Comparison of ENCODE assay signal across 10 mouse cellular contexts in genomic region chrX:8017142-8017541, GRCm38 (mm10). TPM values are rescaled to one million over a fixed set of nuclear protein-coding genes. Genes with fewer than 3 reads are reported as not detected.
DNase-seq lines count a peak whose midpoint lies in the region; ATAC-seq and TF ChIP-seq lines count a peak whose summit lies in the region.
"Had no signal": no experiment of that assay in that cellular context is flagged by ENCODE, and none has a peak within 500 bp of the region (broad histone marks: within the 10 kb centered on the region; RNA-seq: fewer than 3 reads in every experiment).

No protein-coding gene starts in this region.

- no peak overlapping the region for H3K4me2 ChIP-seq in midbrain, embryonic 14.5 days (ENCODE audit: low read length)

- H3K36me3 ChIP-seq in heart, adult 2 months (ENCODE audit: control insufficient read depth, insufficient read depth, low read length), result no peaks in the 10 kb centered on the region
- no peaks in the 10 kb centered on the region for H3K36me3 ChIP-seq in midbrain, embryonic 14.5 days (ENCODE audit: control insufficient read depth, insufficient read depth, low read length)

- H3K9me3 ChIP-seq in midbrain, embryonic 14.5 days (ENCODE audit: control insufficient read depth, low read length), result no peaks in the 10 kb centered on the region

- peak; percentile 85 for TF ChIP-seq CTCF in heart, adult 2 months (IDR thresholded peaks at IDR 0.05)

- TF ChIP-seq POLR2A in heart, adult 2 months (IDR thresholded peaks at IDR 0.05; ENCODE audit: insufficient read depth, low read depth, low read length), result no peak

- peak; percentile 41 for ATAC-seq in inflammation-experienced regulatory T-cells, adult 6 months
- no peak for ATAC-seq in midbrain, embryonic 14.5 days (ENCODE audit: low FRiP score, low TSS enrichment)
- no peak for ATAC-seq in activated CD4-positive, CD25-positive, alpha-beta regulatory T cell, adult 4 months

- 9% methylated on average over 5 of the region's 5 CpGs for WGBS in heart, adult 2 months
- WGBS in midbrain, embryonic 14.5 days, result 13% methylated on average over 5 of the region's 5 CpGs

- H3K79me2 ChIP-seq in heart, adult 2 months (replicated peaks; ENCODE audit: control insufficient read depth, insufficient read depth, low read length), result no peaks in the 10 kb centered on the region

- intact Hi-C loops in heart, adult 2 months (cut with DNase I), result loop anchor here (1.0 to 5.0 kb wide), 2 partner anchors 102 to 165 kb away; no protein-coding TSS in a partner anchor
- intact Hi-C loops in heart, postnatal 25 days (cut with DNase I), result loop anchor here (2.0 kb wide), 2 partner anchors 100 to 162 kb away; no protein-coding TSS in a partner anchor

- no peak overlapping the region for H3K9ac ChIP-seq in heart, adult 2 months (ENCODE audit: low read depth, low read length)
- no peak overlapping the region for H3K9ac ChIP-seq in midbrain, embryonic 14.5 days (replicated peaks; ENCODE audit: low read length)

- no peak overlapping the region for H3K4me3 ChIP-seq in heart, adult 2 months
- H3K4me3 ChIP-seq in midbrain, embryonic 14.5 days (replicated peaks; ENCODE audit: low read depth, low read length), result no peak overlapping the region
- H3K4me3 ChIP-seq: erythroblast, embryonic 14.5 days had no signal

- no peak overlapping the region for H3K27ac ChIP-seq in heart, adult 2 months
- no peak overlapping the region for H3K27ac ChIP-seq in midbrain, embryonic 14.5 days (replicated peaks; ENCODE audit: low read depth, low read length)

- peak; percentile 16 to 28 for DNase-seq in heart, adult 2 months
- DNase-seq in heart, postnatal 25 days (ENCODE audit: low spot score), result no peak
- peak; percentile 12 for DNase-seq in urinary bladder, postnatal 25 days (ENCODE audit: low spot score)
- DNase-seq in urinary bladder, postnatal 4 days (ENCODE audit: low spot score in 2 of 2), result no peak
- peak; percentile 40 to 60 for DNase-seq in cerebellum, adult 18-20 months
- peak; percentile 81 for DNase-seq in midbrain, embryonic 14.5 days

- no peaks in the 10 kb centered on the region for H3K27me3 ChIP-seq in heart, adult 2 months (ENCODE audit: control insufficient read depth, insufficient read depth, low read length)
- no peaks in the 10 kb centered on the region for H3K27me3 ChIP-seq in midbrain, embryonic 14.5 days (ENCODE audit: control insufficient read depth, insufficient read depth, low read length)

- TF ChIP-seq EP300 in heart, adult 2 months (IDR thresholded peaks at IDR 0.05; ENCODE audit: insufficient read depth, low read depth, low read length), result no peak

- H3K4me1 ChIP-seq in heart, adult 2 months (ENCODE audit: control insufficient read depth, insufficient read depth, low read length), result no peaks in the 10 kb centered on the region
- no peaks in the 10 kb centered on the region for H3K4me1 ChIP-seq in midbrain, embryonic 14.5 days (ENCODE audit: control insufficient read depth, insufficient read depth, low read length)

RNA-seq across cellular contexts. Expression of gene Glod5, which starts 1.1 kb away (rescaled TPM):
- total RNA-seq in heart, adult 2 months (2021), result not detected
- not detected in 2 replicates for polyA plus RNA-seq in heart, adult 2 months (2012; rRNA removed)
- total RNA-seq in heart, postnatal 25 days (2021), result not detected
- not detected for polyA plus RNA-seq in inflammation-experienced regulatory T-cells, adult 6 months (2017; shearing (Covaris generic))
- not detected in 2 replicates for polyA plus RNA-seq in midbrain, embryonic 14.5 days (2014; fragmentation: Nextera tagmentation; extraction: Ambion mirVana)
- not detected for polyA plus RNA-seq in activated CD4-positive, CD25-positive, alpha-beta regulatory T cell, adult 4 months (2017; shearing (Covaris generic))
- polyA plus RNA-seq: erythroblast, embryonic 14.5 days; lung, embryonic 16.5 days had no signal

RNA-seq across cellular contexts. Expression of gene Gata1, which starts 39.3 kb away (rescaled TPM):
- under 1 TPM; 0.23 to 0.27 TPM for total RNA-seq in heart, adult 2 months (2021)
- 0.26 and 0.43 TPM in 2 replicates for polyA plus RNA-seq in heart, adult 2 months (2012; rRNA removed)
- total RNA-seq in heart, postnatal 25 days (2021), result under 1 TPM in 1 of 2 experiments, not detected in 1; 0.53 TPM
- 10 to 100 TPM in 2 of 3 experiments, not detected in 1; 25.6 to 27.7 TPM for polyA plus RNA-seq in inflammation-experienced regulatory T-cells, adult 6 months (2017; shearing (Covaris generic))
- 0.11 TPM in 1 of 2 replicates, not detected in the other for polyA plus RNA-seq in midbrain, embryonic 14.5 days (2014; fragmentation: Nextera tagmentation; extraction: Ambion mirVana)
- polyA plus RNA-seq in activated CD4-positive, CD25-positive, alpha-beta regulatory T cell, adult 4 months (2017; shearing (Covaris generic)), result 10 to 100 TPM; 28.9 to 29.6 TPM

RNA-seq across cellular contexts. Expression of gene Suv39h1, which starts 57.4 kb away (rescaled TPM):
- total RNA-seq in heart, adult 2 months (2021), result 1 to 10 TPM; 3.6 to 3.9 TPM
- 4.6 and 6.1 TPM in 2 replicates for polyA plus RNA-seq in heart, adult 2 months (2012; rRNA removed)
- 1 to 10 TPM; 4.1 to 5.0 TPM for total RNA-seq in heart, postnatal 25 days (2021)
- polyA plus RNA-seq in inflammation-experienced regulatory T-cells, adult 6 months (2017; shearing (Covaris generic)), result 10 to 100 TPM; 14.7 to 26.1 (median 20.7) TPM
- 34.0 and 38.2 TPM in 2 replicates for polyA plus RNA-seq in midbrain, embryonic 14.5 days (2014; fragmentation: Nextera tagmentation; extraction: Ambion mirVana)
- polyA plus RNA-seq in activated CD4-positive, CD25-positive, alpha-beta regulatory T cell, adult 4 months (2017; shearing (Covaris generic)), result 10 to 100 TPM; 14.5 to 22.4 TPM

Comparison
In these comparisons a context has a peak if more than half of its experiments do, and no peak if none do; other contexts are left out.
1. DNase-seq: peak in heart, adult 2 months (2 of 2), urinary bladder, postnatal 25 days (single experiment), cerebellum, adult 18-20 months (2 of 2) and midbrain, embryonic 14.5 days (single experiment); none in heart, postnatal 25 days (single experiment) and urinary bladder, postnatal 4 days (0 of 2).